Mouse (Mus musculus): ENCODE data around the gene Ccdc69.

DNA sequence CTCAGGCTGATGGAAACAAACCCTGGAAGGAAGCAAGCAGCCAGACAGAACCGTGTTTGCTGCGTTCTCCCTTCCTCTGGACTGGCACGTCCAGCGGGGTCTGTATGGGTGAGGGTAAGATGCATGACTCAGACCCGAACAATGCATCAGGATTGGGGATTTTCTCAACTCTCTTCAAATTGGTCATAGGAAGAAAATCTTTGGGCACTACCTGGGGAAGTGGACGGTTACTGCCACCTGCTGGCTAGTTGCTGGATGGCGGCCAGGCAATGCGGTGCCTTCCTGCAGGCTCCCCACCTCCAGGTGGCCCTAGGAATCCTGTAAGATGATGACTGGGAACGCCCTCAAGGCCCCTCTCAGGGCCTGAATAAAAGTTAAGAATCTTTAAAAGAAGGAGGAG lies 38.3 kb downstream of the Ccdc69 start:
- TF ChIP-seq POLR2A (IDR thresholded peaks at IDR 0.05; ENCODE audit: insufficient read depth, low read depth, low read length) (no peak), CTCF (IDR thresholded peaks at IDR 0.05; ENCODE audit: insufficient read depth, low read depth, low read length) (peak; percentile 82)
